Mouse (Mus musculus) C2C12 (cell line): Measurements from ENCODE around the gene Setd1b. TPM values are rescaled to one million over a fixed set of nuclear protein-coding genes. Genes with fewer than 3 reads are reported as not detected.
"Not testable (repeated sequence)": the region's sequence is repeated elsewhere in the genome, so short reads cannot be mapped to it uniquely, and the experiment has no call there.

ENCODE experiments used
- H3K27me3 ChIP-seq: one replicate; pipeline ENCODE4 v1.6.1; 2011; ENCODE audit not compliant: control insufficient read depth, insufficient read depth, insufficient read length
- H3K36me3 ChIP-seq: one replicate; pipeline ENCODE4 v1.6.1; 2011; ENCODE audit not compliant: control insufficient read depth, insufficient read depth
- H3K4me3 ChIP-seq: one replicate; pipeline ENCODE4 v1.5.1; 2011; ENCODE audit warnings: mild to moderate bottlenecking, control low read depth; ENCODE audit not compliant: poor library complexity, insufficient read depth, severe bottlenecking
- H3K79me2 ChIP-seq: one replicate; pipeline ENCODE4 v1.6.1; 2011; ENCODE audit not compliant: control insufficient read depth, insufficient read depth
- H3K79me3 ChIP-seq: one replicate; pipeline ENCODE4 v1.6.1; 2011; ENCODE audit warnings: low read depth, control low read depth
- H3ac ChIP-seq: one replicate; pipeline ENCODE3; 2011; ENCODE audit warnings: low read depth; ENCODE audit not compliant: control insufficient read depth, insufficient read length
- CEBPB ChIP-seq: IDR thresholded peaks from one replicate; pipeline ENCODE4 v1.6.1; 2011; ENCODE audit warnings: low read depth, mild to moderate bottlenecking, control low read depth, moderate library complexity
- MAX ChIP-seq: IDR thresholded peaks from one replicate; pipeline ENCODE4 v1.6.1; 2011; ENCODE audit warnings: mild to moderate bottlenecking, control low read depth
- MYOD1 ChIP-seq: IDR thresholded peaks from one replicate; pipeline ENCODE4 v1.6.1; 2011; ENCODE audit warnings: low read depth; ENCODE audit not compliant: control insufficient read depth, insufficient read length
- MYOG ChIP-seq: IDR thresholded peaks from one replicate; pipeline ENCODE4 v1.6.1; 2011; ENCODE audit not compliant: control insufficient read depth, insufficient read length; ENCODE audit errors: extremely low read depth
- USF1 ChIP-seq: IDR thresholded peaks from one replicate; pipeline ENCODE4 v1.6.1; 2011; ENCODE audit warnings: low read depth, mild to moderate bottlenecking, control low read depth, moderate library complexity
- polyA plus RNA-seq: library from polyadenylated mRNA; unstranded; fragments of >200 nt; fragmentation: generic; extraction: Trizol; gene quantifications from one replicate; pipeline ENCODE4 v1.2.1, GENCODE M21; 2012; ENCODE audit warnings: missing spikeins

Setd1b gene
- polyA plus RNA-seq, 1 experiment = 4.4 TPM

DNA sequence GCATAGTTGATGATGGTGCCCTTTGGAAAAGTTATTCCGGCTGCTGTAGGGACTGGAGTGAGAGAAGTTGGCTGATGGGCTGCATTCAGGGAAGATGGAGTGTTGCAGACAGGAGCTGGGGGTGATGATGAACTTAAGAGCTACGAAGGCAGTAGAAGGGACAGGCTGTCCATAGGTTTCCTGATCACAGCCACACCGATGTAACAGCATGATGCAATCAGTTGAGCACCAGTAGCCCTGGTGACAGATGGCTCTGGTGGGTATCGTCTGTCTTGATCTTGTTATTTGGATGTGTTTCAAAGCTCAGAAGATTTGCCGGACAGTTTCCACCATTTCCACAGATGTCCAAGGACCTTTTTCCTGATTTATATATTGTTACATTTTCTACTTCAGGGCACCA lies 60.0 kb downstream of the Setd1b start:
- H3K4me3 ChIP-seq = no peak overlapping the region
- no peaks in the 10 kb centered on the region for H3K36me3 ChIP-seq
- TF ChIP-seq MAX (no peak), USF1 (no peak), MYOD1 (no peak), CEBPB (no peak), MYOG (no peak)
- no peaks in the 10 kb centered on the region for H3K79me2 ChIP-seq
- peaks cover 3% of the 10 kb centered on the region for H3K27me3 ChIP-seq
- H3K79me3 ChIP-seq = no peaks in the 10 kb centered on the region
- H3ac ChIP-seq = no peak overlapping the region

DNA sequence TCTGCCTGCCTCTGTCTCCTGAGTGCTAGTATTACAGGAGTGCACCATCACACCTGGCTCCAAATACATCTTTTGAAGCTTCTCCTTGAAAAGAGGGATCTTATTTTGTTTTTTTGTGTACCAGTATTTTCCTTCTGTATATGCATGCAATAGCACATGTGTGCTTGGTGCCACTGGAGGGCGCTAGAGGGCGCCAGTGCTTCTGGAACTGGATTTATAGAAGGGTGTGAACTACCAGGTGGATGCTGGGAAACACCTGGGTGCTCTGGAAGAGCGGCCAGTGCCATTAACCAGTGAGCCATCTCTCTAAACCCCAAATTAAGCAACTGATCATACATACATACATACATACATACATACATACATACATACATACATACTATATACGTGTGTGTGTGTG lies 60.8 kb downstream of the Setd1b start:
- H3K27me3 ChIP-seq = not testable (repeated sequence)

DNA sequence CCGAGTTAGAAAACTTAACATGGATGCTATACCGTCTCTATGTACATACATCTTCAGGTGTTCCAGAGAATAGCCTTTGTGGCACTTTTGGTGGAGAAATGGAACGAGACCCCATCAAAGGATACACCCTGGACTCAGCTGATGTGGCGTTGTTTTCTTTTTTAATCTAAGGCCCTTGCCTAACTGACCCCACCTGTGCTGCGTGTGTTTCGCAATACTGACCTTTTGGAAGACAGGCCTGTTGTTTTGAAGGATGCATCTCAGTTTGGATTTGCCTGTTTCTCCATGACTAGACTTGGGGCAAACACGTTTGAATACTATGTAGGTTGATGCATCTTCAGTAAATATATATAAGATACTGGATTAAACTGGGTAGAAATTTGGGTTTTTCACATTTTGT lies 61.6 kb downstream of the Setd1b start:
- H3ac ChIP-seq, H3K79me3 ChIP-seq, H3K27me3 ChIP-seq, H3K4me3 ChIP-seq, H3K36me3 ChIP-seq, H3K79me2 ChIP-seq: not testable (repeated sequence)

More for the DNA sequence above, 60.8 kb downstream of the Setd1b start:
- H3K36me3 ChIP-seq, H3ac ChIP-seq, H3K79me2 ChIP-seq, H3K79me3 ChIP-seq, H3K4me3 ChIP-seq: not testable (repeated sequence)

Other genes starting within 250 kb of the Setd1b start
- gene Kdm2b, start 152.4 kb upstream of the Setd1b start, polyA plus RNA-seq = 15.3 TPM
- 10.8 TPM for gene Orai1, start 127.1 kb upstream of the Setd1b start, polyA plus RNA-seq
- gene Morn3, start 95.2 kb upstream of the Setd1b start, polyA plus RNA-seq = not detected
- 10.4 TPM for gene Tmem120b, start 73.8 kb upstream of the Setd1b start, polyA plus RNA-seq
- 1.9 TPM for gene Rhof, start 9.5 kb upstream of the Setd1b start, polyA plus RNA-seq
- gene Psmd9, start 27.2 kb downstream of the Setd1b start, polyA plus RNA-seq = 33.2 TPM
- not detected for gene Hpd, start 40.5 kb downstream of the Setd1b start, polyA plus RNA-seq
- 0.13 TPM for gene Wdr66, start 109.9 kb downstream of the Setd1b start, polyA plus RNA-seq
- 5.6 TPM for gene Bcl7a, start 201.6 kb downstream of the Setd1b start, polyA plus RNA-seq